8 mouse cellular contexts compared by ENCODE assay signal in genomic region chr2:84650464-84651195, GRCm38 (mm10). TPM values are rescaled to one million over a fixed set of nuclear protein-coding genes. Genes with fewer than 3 reads are reported as not detected.
DNase-seq lines count a peak whose midpoint lies in the region; ATAC-seq and TF ChIP-seq lines count a peak whose summit lies in the region.

Gene Ctnnd1 (minus strand): TSS chr2:84650765.

- no peaks in the 10 kb centered on the region for H3K27me3 ChIP-seq in spleen, adult 2 months (ENCODE audit: control insufficient read depth, insufficient read depth, low read length)
- no peaks in the 10 kb centered on the region for H3K27me3 ChIP-seq in embryonic facial prominence, embryonic 10.5 days (replicated peaks; ENCODE audit: low read depth, poor library complexity, severe bottlenecking)
- no peaks in the 10 kb centered on the region for H3K27me3 ChIP-seq in intestine, embryonic 16.5 days (replicated peaks; ENCODE audit: control insufficient read depth, insufficient read depth, low read length)
- H3K27me3 ChIP-seq in small intestine, adult 2 months (ENCODE audit: control insufficient read depth, insufficient read depth, low read length) = no peaks in the 10 kb centered on the region

- no peak for TF ChIP-seq CTCF in spleen, adult 2 months (IDR thresholded peaks at IDR 0.05; ENCODE audit: extremely low read depth, insufficient read depth, insufficient read length, insufficient replicate concordance)
- TF ChIP-seq CTCF in small intestine, adult 2 months (IDR thresholded peaks at IDR 0.05; ENCODE audit: extremely low read depth, insufficient read length, insufficient replicate concordance, low read depth, low read length) = no peak

- peak within 1 kb of the TSS; percentile 62 for H3K4me3 ChIP-seq in spleen, adult 2 months (ENCODE audit: extremely low read depth, insufficient read depth, insufficient read length)
- peak within 1 kb of the TSS; percentile 83 for H3K4me3 ChIP-seq in embryonic facial prominence, embryonic 10.5 days
- peak within 1 kb of the TSS; percentile 69 for H3K4me3 ChIP-seq in intestine, embryonic 16.5 days (ENCODE audit: low read length)
- H3K4me3 ChIP-seq in small intestine, adult 2 months (ENCODE audit: low read depth, low read length) = peak within 1 kb of the TSS; percentile 93

- 0 out of 2 replicates have a peak, but pooled peaks have one; percentile 10 for TF ChIP-seq POLR2A in spleen, adult 2 months (IDR thresholded peaks at IDR 0.05; ENCODE audit: low read depth, low read length)
- TF ChIP-seq POLR2A in small intestine, adult 2 months (IDR thresholded peaks at IDR 0.05; ENCODE audit: low read depth, low read length) = peak; percentile 86; the same call in 1 of the 2 replicates

- 10% methylated on average over 15 of the region's 15 CpGs for WGBS in spleen, adult 2 months
- WGBS in embryonic facial prominence, embryonic 10.5 days = under 1% methylated on average over 15 of the region's 15 CpGs
- whole genome bisulfite sequencing in intestine, embryonic 16.5 days = under 1% methylated on average over 15 of the region's 15 CpGs
- WGBS in small intestine, adult 2 months = 2% methylated on average over 15 of the region's 15 CpGs

- no peaks in the 10 kb centered on the region for H3K4me1 ChIP-seq in spleen, adult 2 months (ENCODE audit: control insufficient read depth, insufficient read depth, insufficient read length)
- peaks cover 23% of the 10 kb centered on the region for H3K4me1 ChIP-seq in embryonic facial prominence, embryonic 10.5 days
- 0 out of 2 replicates have a peak, but pooled peaks cover 12% of the 10 kb centered on the region for H3K4me1 ChIP-seq in intestine, embryonic 16.5 days (ENCODE audit: control insufficient read depth, insufficient read depth, low read length)
- H3K4me1 ChIP-seq in small intestine, adult 2 months (ENCODE audit: control insufficient read depth, insufficient read depth, insufficient read length, low read length) = peaks cover 8% of the 10 kb centered on the region

- H3K36me3 ChIP-seq in spleen, adult 2 months (ENCODE audit: control insufficient read depth, insufficient read depth, low read length) = no peaks in the 10 kb centered on the region
- peaks cover 17% of the 10 kb centered on the region for H3K36me3 ChIP-seq in embryonic facial prominence, embryonic 10.5 days (replicated peaks)
- no peaks in the 10 kb centered on the region for H3K36me3 ChIP-seq in intestine, embryonic 16.5 days (ENCODE audit: control insufficient read depth, insufficient read depth, low read length)
- 0 out of 2 replicates have a peak, but pooled peaks cover 3% of the 10 kb centered on the region for H3K36me3 ChIP-seq in small intestine, adult 2 months (ENCODE audit: control insufficient read depth, insufficient read depth, low read length)

- intact Hi-C loops in left cerebral cortex, postnatal 25 days (cut with DNase I) = no loop called here

- ATAC-seq in intestine, embryonic 16.5 days = peak; percentile 98

- peak within 1 kb of the TSS; percentile 61 for H3K4me2 ChIP-seq in intestine, embryonic 16.5 days (ENCODE audit: low read depth, low read length)

- H3K9ac ChIP-seq in intestine, embryonic 16.5 days (ENCODE audit: low read depth, low read length) = peak within 1 kb of the TSS; percentile 82

- peak within 1 kb of the TSS; percentile 76 for H3K27ac ChIP-seq in spleen, adult 2 months (ENCODE audit: insufficient read depth, low read length)
- H3K27ac ChIP-seq in embryonic facial prominence, embryonic 10.5 days (replicated peaks) = peak within 1 kb of the TSS; percentile 95
- H3K27ac ChIP-seq in intestine, embryonic 16.5 days (ENCODE audit: low read length) = peak within 1 kb of the TSS; percentile 97
- H3K27ac ChIP-seq in small intestine, adult 2 months (ENCODE audit: insufficient read depth, low read depth, low read length) = peak within 1 kb of the TSS; percentile 100

- H3K9me3 ChIP-seq in embryonic facial prominence, embryonic 10.5 days = no peaks in the 10 kb centered on the region
- no peaks in the 10 kb centered on the region for H3K9me3 ChIP-seq in intestine, embryonic 16.5 days (ENCODE audit: control insufficient read depth, low read length)

- DNase-seq in spleen, adult 2 months (ENCODE audit: low read depth in 1 of 2, low spot score in 2 of 2) = no peak
- DNase-seq in spleen, postnatal 14 days (ENCODE audit: low spot score in 2 of 2) = no peak
- DNase-seq in embryonic facial prominence, embryonic 10.5 days (ENCODE audit: low spot score) = peak; percentile 86
- DNase-seq in gastrocnemius, postnatal 4 days (ENCODE audit: low spot score in 2 of 2) = peak; percentile 65 to 78
- peak; percentile 88 to 96 for DNase-seq in left cerebral cortex, postnatal 25 days (ENCODE audit: low spot score in 2 of 2)
- DNase-seq in mesoderm, embryonic 11.5 days (ENCODE audit: low read depth, low spot score) = peak; percentile 94

RNA-seq across cellular contexts. Expression of gene Ctnnd1, which starts in this region (rescaled TPM):
- polyA plus RNA-seq in spleen, adult 2 months (2012; rRNA removed) = 12.3 and 14.7 TPM in 2 replicates
- polyA plus RNA-seq in embryonic facial prominence, embryonic 10.5 days (2016; fragmentation: Nextera tagmentation; extraction: Ambion mirVana) = 43.3 and 44.3 TPM in 2 replicates
- total RNA-seq in gastrocnemius, postnatal 4 days (2021) = 10 to 100 TPM; 89.3 to 97.3 TPM
- polyA plus RNA-seq in intestine, embryonic 16.5 days (2015; fragmentation: Nextera tagmentation; extraction: Ambion mirVana) = 57.2 and 64.1 TPM in 2 replicates
- 10 to 100 TPM; 69.0 to 69.4 TPM for total RNA-seq in left cerebral cortex, postnatal 25 days (2021)
- polyA plus RNA-seq in small intestine, adult 2 months (2012; rRNA removed) = 29.0 and 80.2 TPM in 2 replicates

Comparison
In these comparisons a context has a peak if more than half of its experiments do, and no peak if none do; other contexts are left out.
1. DNase-seq: peak in embryonic facial prominence, embryonic 10.5 days (single experiment), gastrocnemius, postnatal 4 days (2 of 2), left cerebral cortex, postnatal 25 days (2 of 2) and mesoderm, embryonic 11.5 days (single experiment); none in spleen, adult 2 months (0 of 2) and spleen, postnatal 14 days (0 of 2).
2. Peak in every context shown above with its lines, with median percentiles within 50 percentile points of each other: H3K27ac ChIP-seq and H3K4me3 ChIP-seq.